Mouse (Mus musculus) ovary, adult 18-20 months (tissue): ENCODE data around the gene Hsd17b1.

Source experiments
- DNase-seq: peaks from one replicate; pipeline ENCODE4 v3.0.0; 2022; ENCODE audit warnings: low spot score, mixed read lengths

Hsd17b1 gene

DNA sequence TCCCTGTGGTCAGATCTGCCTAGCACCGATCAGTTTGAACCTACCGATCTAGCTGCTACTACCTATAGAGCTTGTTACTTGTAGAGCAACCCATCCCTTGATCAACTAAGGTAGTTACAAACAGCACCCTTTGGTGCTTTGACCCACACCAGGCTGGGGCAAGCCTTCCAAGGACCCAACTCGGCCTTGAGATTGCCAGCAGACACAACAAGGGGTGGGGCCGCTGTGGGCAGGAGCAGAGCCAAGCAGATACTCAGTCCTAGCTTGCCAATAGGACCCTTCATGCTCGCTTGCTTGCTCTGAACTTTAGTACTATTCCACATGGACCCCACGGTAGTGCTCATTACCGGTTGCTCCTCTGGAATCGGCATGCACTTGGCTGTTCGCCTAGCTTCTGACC, at the start of gene Hsd17b1:
Gene Hsd17b1, plus strand, starts transcription at position 291 of the 400 bp plus-strand sequence.
- DNase-seq, result peak; percentile 83

DNA sequence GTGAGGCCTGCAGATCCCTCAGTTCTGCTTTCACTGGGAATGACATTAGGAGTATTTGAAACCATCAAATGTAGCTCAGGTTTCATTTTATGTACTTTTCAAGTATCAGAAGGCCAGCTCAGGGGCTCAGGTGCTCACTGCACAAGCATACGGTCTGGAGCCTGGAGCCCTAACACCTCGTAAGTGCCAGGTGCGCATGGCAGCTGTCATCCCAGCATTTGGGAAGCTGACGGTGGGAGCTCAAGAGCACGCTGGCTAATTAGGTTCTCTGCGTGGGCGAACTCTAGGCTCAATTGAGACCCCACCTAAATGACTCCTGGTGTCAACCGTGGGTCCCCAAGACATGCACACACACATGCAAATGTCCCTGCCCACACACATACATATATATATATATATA, 48.9 kb upstream of the Hsd17b1 start:
- no peak for DNase-seq

DNA sequence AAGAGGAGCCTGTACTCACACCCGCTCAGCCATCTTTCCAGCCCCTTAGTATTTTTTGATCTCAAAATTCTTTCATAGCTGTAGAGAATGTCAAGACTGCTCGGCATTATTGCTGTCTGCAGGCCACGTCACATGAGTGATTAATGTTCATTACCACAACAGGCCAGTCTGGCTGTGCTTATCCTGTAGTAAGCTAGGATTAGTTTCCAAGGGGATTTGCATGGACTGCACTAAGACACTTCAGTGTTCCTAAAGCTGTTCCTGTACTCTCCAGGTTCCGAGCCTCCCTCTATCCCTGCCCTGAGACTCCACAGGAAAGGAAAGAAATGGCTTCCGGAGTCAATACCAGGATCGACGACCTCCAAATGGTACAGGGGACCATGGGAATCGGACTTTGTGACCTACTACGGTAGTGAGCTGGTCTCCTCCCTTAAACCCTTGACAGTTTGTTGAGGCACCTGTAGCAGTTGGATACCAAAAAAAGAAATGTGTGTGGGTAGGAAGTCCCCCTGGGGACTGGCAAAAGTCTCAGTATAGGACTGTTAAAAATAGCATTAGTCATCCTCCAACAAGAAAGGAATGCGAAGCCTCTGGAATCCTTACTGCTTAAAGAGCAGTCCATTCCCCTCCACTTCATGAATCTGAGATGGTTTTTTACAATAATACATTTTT, 47.9 kb upstream of the Hsd17b1 start:
- DNase-seq, result no peak

DNA sequence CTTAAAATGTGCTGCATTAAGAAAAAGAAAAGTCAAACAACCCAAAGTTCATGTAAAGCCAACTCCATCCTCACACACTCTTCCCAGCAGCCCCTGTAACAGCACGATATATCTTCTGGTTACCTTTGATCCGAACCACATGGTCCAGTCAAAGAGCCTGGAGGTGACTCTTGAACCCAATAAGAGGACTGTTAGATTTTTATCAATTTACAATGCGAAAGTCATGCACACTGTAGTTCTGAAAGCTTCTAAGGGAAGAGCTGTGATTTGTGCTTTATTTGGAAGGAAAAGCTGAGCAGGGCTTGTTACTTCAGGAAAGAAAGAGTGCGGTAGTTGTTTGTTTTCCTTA, 47.4 kb upstream of the Hsd17b1 start:
- no peak for DNase-seq

DNA sequence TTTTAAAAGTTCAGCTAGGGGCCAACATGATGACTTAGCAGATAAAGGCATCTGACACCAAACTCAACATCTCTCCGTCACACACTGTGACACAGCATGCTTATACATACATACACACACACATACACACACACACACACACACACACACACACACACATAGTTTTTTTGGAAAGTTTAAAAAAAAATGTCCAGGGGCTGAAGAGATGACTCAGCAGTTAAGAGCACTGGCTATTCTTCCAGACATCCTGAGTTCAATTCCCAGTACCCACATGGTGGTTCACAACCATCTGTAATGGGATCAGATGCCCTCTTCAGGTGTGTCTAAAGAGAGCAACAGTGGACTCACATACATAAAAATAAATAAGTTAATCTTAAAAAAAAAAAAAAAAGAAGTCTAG, 46.7 kb upstream of the Hsd17b1 start:
- no peak for DNase-seq

DNA sequence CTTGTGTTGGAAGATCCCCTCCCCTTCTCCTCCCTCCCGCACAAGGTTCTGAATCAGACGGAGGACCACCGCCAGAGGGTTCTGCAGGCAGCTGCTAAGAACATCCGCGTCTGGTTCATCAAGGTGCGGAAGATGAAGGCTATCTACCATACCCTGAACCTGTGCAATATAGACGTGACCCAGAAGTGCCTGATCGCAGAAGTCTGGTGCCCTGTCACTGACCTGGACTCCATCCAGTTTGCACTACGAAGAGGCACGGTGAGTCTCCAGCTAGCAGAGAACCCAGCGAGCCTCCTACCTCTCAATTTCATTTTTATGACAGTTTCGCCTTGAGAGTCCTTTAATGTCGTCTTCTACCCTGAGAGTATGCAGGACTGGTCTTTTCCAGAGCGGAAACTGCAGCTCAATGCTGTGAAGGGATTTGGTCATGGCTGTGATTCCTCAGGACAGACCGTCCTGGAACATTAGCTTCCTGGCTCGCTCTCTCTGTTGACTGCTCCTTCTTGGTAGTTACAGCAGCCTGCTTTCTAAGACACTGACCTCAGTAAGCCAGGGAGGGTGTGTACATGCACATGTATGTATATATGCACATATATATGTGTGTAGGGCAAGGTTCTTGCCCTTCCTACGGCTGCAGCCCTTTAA, 44.2 kb upstream of the Hsd17b1 start:
- no peak for DNase-seq

DNA sequence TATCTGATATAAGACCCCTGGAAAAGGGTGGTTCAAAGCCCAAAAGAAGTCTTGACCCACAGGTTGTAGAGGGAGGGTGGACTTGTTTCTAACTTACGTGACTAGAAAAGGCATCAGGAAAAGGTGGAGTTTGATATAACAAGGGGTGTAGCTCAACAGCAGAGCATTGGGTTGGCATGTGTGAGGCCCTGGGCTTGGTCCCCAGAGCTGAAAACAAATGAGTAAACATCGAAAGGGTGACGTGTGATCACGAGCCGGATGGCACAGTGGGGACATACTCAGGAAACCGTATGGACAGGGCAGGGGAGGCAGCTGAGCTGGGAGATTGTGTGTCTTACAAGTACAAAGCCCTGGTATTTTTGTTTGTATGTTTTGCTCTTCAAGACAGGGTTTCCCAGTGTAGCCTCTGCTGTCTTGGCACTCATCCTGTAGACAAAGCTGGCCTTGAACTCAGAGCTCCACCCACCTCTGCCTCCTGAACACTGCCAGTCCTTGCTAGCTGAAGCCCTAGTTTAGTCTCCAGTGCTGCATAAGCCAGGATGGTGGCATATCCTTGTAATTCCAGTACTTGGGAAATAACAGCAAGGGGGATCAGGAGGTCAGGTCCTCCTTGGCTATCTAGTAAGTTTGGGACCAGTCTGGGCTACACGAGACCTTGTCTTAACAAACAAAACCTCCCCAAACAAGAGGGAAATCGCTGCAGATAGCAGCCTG, 43.4 kb upstream of the Hsd17b1 start:
- peak; percentile 70 for DNase-seq

DNA sequence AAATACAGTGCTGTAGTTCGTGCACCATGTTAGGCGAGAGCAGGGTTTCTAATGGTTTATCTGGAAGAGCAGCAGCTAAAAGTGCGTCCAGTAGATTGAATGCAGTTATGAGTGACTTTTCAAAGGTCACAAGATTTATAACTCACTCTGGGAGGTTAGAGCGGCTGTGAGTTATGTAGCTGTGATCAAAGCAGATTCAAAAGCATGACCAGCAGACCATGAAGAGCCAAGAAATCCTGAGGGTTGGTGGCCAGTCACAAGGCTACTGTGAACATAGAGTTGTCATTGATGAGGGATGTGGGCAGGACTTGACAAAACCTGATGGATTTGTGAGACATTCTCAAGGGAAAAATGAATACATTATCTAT, 42.9 kb upstream of the Hsd17b1 start:
- no peak for DNase-seq

DNA sequence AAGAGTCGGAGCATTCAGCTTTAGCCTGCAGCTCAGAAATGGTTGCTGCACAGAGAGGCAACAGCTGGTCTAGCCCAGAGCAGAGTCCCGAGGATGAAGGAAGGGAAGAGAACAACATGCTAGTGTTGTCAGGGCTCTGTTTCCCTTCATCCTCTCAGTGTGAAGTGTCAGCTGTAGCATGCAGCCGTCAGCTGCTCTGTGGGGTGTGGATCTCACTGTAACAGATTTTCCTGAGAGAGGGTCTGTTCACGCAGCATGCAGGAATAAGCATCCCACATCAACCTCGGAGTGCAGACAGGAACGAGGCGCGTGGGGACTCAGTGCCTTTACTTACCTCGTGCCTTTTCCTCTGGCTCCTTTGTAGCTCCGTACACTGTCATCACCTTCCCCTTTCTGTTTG, 40.4 kb upstream of the Hsd17b1 start:
- DNase-seq, result no peak

DNA sequence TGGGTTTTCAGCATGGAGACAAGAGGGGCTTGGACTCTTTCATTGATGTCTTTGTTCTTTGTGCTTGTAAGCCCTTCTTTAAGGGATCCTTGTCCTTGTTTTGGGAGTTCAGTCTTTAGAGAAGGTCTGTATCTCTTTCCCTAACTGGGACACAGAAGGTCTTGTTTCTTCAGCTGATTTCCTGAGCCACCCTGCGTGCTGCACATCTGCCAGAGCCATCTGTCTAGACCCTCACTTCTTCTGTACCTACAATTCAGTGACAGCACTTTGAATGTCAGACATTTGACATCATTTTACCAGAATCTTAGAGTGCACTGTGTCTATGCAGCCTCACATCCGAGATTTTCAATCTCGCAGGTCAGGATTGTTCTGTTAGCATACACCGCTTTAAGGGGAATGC, 32.4 kb upstream of the Hsd17b1 start:
- no peak for DNase-seq

DNA sequence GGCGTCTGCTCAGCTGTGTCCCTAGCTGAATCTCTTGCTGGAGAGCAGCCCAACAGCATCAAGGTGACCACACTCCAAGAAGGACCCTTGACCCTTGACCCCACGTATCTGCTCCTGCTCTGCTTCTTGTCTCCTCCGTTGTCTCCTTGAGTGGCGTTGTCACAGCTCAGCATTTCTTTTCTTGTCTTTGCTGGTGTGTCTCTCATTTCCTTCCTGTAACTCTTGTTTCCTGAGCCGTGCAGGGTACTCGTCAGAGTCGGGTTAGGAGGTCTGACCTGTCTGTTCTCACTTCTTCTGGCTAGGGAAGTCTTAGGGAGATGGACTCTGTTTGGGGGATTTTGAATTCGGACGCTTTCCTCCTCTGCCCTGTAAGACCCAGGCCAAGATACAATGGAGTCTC, 31.8 kb upstream of the Hsd17b1 start:
- no peak for DNase-seq

DNA sequence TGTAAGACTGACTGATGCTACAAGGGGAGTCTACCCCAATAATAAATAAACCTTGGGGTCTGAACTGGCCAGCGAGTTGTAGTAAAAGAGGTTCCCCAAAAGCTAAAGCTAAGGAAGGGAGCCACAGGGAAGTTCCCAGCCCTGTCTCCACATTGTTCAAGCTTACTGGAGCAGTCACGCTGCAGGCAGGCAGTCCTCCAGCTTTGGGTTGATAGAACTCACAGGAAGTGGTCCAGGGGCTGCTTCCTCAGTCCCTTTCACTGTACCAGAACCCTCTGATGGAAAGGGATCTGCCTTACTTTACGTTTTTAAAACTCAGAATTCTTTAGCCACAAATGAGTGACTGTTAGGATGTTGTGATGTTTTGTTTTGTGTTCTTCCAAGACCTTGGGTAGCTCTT, 30.7 kb upstream of the Hsd17b1 start:
- no peak for DNase-seq

DNA sequence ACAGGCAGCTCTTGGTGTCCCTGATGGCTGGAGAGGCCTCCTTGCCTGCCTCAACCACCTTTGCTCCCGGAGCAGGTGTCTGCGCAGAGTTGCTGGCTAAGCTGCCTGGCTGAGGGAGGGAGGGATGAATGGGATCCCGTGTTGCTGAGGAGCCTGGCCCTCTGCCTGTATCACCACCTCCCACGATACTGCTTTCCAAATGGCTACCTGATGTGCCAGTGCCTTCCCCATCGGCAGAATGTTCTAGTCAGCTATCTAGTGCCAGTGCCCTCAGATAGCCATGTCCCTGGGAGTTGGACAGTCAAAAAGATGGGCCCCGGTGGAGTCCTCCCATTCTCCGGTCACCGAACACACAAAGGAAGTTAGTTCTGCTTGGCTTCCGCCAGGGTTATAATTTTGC, 27.9 kb upstream of the Hsd17b1 start:
- DNase-seq, result no peak

DNA sequence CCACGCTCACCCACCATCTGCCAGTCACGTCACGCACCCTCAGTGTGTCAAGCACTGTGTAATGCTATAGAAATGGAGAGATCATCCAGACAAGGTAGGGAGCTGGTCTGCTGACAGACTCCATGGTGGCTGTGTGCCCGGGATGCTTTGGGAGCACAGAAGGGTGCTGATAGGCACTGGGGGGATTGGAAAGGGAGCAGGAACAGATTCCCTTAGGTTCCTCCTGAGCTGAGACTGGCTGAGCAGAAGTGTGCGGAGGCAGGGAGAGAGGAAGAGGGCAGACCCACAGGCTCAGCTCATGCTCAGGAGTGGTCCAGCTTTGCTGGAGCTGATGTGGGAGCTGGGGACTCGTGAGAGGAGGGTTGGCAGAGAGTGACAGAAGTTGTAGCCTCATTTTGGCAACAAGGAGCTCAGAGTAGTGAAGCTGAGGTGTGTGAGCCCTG, 27.1 kb upstream of the Hsd17b1 start:
- no peak for DNase-seq

DNA sequence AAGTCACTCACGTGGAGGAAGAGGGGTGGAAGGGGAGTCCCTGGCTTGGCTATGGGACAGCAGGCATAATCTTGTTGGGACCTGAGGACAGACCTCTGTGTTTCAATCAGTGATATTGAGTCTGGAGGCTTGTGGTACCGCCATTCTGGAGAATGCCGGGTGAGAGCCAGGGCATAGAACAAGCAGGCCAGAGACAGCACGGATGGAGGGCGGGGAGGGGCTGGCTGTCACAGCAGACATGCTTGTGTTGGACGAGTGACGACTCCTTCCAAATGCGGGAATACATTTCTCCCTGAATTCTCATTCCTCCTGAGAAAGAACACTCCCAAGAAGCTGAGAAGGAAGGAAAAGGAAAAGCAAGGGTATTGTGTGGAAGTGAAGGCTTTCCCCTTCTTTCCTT, 26.6 kb upstream of the Hsd17b1 start:
- no peak for DNase-seq

DNA sequence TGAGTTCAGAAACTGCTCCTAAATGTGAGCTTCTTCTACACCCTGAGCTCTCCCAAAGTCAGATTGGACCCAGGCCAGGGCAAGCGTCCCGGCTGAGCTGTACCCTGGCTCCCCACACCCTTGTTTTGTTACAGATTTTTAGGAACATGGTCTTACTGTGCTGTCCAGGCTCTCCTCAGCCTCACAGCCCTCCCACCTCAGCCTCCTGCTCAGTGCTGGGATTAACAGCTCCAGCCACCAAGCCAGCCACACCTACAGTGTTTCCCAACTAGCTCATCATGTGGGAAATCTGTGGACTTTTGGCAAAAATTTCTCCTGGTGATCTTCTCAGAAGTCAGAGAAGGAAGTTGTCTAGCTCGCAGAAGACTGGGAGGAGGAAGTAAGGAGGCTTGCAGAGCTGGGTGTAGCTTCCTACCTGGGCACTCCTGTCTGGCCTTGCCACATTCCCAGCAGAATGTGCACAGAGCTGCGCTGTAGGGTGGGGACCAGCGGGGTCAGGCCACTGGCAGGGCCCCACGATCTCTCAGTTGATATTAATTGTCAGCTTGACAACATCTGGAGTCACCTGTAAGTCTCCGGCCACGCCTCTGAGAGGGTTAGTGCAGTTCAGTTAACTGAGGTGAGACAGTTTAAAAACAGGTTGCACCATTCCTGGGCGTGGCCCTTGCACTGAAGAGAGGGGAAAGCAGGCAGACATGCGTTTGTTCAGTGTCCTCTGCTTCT, 25.3 kb upstream of the Hsd17b1 start:
- DNase-seq, result no peak

DNA sequence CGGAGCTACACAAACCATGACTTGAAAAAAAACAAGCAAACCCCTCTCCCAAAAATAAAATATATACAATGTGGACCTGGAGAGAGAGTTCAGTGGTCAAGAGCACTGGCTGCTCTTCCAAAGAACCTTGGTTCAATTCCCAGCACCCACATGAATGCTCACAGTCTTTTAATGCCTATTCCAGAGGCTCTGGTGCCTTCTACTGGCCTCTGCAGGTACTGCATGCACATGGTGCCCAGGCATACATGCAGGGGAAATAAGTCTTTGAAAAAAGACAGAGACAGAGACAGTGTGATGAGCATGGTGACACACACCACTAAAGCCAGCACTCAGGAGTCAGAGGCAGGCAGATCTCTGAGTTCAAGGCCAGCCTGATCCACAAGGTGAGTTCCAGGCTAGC, 24.2 kb upstream of the Hsd17b1 start:
- DNase-seq, result no peak

DNA sequence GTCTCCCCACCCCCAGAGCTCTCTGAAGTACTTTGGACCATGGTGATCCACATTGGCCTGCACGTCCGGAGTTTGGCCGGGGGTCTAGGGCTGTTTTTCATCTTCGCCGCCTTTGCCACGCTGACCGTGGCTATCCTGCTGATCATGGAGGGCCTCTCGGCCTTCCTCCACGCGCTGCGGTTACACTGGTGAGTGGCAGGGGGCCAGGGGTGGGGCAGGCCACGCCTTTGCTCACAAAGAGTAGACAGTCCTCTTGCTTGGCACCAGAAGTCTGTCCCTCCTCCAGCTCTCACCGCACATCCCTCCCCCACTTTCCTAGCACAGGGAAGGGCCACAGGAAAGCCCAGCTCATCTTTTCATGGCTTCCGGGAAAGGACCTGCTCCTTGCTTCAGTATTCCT, 22.8 kb upstream of the Hsd17b1 start:
- no peak for DNase-seq

DNA sequence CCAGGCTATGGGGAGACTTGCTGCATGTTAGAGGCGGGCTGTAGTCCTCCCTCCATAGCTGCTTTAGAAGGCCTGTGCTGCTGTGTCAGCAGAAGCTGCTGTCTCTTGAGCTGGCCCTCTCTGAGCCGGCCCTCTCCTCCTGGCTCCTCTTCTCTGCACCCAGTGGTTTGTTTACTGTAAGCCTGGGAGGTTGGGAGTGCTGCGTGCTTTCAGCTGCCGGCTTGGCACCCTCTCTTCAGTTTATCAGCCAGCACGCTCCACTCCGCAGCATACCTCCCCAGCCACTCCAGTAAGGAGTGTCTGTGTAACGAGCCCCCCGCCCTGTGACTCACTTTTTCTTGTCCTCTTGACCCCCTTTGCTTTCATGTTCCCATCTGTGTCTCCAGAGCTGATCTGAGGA, 21.3 kb upstream of the Hsd17b1 start:
- DNase-seq, result peak; percentile 83

DNA sequence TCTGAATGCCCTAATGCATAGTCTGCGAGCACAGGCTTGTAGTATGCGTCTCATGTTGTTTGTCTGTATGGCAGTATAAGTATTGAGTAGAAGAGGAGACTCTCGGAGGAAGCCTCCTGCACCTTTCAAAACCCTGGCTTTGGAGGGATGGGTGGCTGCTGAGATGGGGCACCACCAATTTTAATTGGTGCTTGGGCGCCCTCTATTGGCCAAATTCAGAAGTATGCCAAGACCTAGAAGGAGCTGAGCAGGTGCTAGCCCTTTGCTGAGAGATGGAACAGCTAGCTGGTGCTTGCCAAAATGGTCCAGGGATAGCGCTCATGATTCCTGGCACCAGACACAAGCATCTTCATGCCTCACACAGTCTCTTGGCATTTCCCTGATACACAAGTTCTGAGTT, 20.4 kb upstream of the Hsd17b1 start:
- peak; percentile 74 for DNase-seq

DNA sequence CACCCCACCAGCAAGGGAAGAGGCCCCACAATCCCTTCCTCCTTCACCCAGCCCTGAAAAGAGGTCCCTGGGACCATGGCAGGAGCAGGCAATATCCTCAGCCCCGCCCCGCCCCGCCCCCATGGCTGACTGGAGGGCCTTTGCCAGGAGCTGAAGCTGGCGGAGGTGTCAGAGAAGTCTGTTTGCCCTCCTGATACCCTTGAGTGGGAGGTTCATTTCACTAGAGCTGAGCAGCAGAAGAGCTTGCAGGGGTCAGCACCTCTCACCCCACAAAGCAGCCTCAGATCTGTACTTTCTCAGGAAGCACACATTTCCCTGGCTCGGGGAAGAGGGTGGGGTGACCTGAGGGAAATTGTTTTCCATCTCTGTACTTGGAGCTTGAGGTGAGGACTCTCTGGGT, 19.5 kb upstream of the Hsd17b1 start:
- DNase-seq, result no peak

DNA sequence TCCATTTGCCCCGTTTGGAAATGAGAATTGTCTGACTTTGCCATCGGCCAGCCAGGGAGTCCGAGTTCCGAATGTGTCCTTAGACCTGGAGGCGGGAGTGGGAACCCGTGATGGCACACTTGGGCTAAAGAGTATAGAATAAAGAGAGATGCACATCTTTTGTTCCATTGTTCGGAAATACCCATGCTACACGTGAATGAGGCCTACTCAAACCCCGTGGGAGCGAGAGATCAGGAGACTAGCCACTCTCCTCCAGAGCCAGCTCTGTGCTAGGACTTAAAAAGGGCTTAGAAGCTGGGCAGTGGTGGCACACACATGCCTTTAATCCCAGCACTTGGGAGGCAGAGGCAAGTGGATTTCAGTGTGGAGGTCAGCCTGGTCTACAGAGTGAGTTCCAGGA, 18.7 kb upstream of the Hsd17b1 start:
- DNase-seq, result no peak

DNA sequence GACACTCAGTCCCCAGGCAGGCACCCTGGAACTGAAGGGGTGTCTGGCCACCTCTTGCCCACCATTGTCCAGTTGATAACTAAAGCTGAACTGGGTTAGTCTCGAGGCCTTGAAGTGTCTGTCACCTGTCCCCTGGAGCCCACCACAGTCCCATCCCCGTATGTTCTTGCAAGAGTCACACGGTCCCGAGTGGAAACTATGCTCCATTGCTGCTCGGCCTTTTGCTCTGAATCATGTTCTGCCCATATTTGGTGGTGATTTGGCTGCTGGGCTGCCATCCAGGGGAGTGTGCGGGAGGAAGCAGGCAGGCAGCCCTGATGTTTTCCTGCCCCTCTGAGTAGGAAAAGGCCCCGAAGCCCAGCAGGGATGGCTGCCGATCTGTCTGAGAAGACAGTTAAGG, 18.1 kb upstream of the Hsd17b1 start:
- DNase-seq, result peak; percentile 77
